Mouse (Mus musculus) lung, adult 18-20 months (tissue): ENCODE data around the gene Trim14.
A peak's percentile ranks its signal among the peaks of the same experiment; 100 is the strongest.

ENCODE experiments used
- DNase-seq, 2 experiments: peaks; one replicate each; pipeline ENCODE4 v3.0.0; 2022; ENCODE audit warnings: mixed read lengths in 2 of 2

The Trim14 gene

GRCm38 (mm10) chr4:46463130-46463830 is 72.7 kb downstream of the Trim14 start:
- no peak for DNase-seq

- no peak for DNase-seq
These were observed 77.5 kb downstream of the Trim14 start for GRCm38 (mm10) chr4:46458411-46458810.

- DNase-seq, result peak in 1 of 2 experiments; percentile 18
These were observed 78.8 kb downstream of the Trim14 start for GRCm38 (mm10) chr4:46457186-46457585.

- DNase-seq, result no peak
These were observed 79.2 kb downstream of the Trim14 start for GRCm38 (mm10) chr4:46456762-46457161.

- DNase-seq, result no peak
These were observed 81.7 kb downstream of the Trim14 start for GRCm38 (mm10) chr4:46454097-46454864.

GRCm38 (mm10) chr4:46452855-46453719 is 82.9 kb downstream of the Trim14 start:
- no peak for DNase-seq

GRCm38 (mm10) chr4:46452481-46452850 is 83.5 kb downstream of the Trim14 start:
- peak; percentile 73 to 74 for DNase-seq

- peak; percentile 73 for DNase-seq
These were observed 84.0 kb downstream of the Trim14 start for GRCm38 (mm10) chr4:46451758-46452480.

GRCm38 (mm10) chr4:46451240-46451757 is 84.6 kb downstream of the Trim14 start:
- peak; percentile 70 to 78 for DNase-seq

GRCm38 (mm10) chr4:46450519-46451131 is 85.3 kb downstream of the Trim14 start, which contains the start of gene Anp32b:
Gene Anp32b (plus strand): TSS chr4:46450902.
- DNase-seq, result peak; percentile 90 to 93

GRCm38 (mm10) chr4:46450020-46450518 is 85.9 kb downstream of the Trim14 start:
- no peak for DNase-seq

- DNase-seq, result no peak
These were observed 87.1 kb downstream of the Trim14 start for GRCm38 (mm10) chr4:46448886-46449285.

- DNase-seq, result no peak
These were observed 88.5 kb downstream of the Trim14 start for GRCm38 (mm10) chr4:46447461-46447860.

GRCm38 (mm10) chr4:46445237-46445945 is 90.5 kb downstream of the Trim14 start:
- no peak for DNase-seq
